Mouse (Mus musculus) frontal cortex, postnatal 36 days (tissue): ENCODE data around the gene Neil3.

Experiments
- DNase-seq, 2 experiments: peaks; one replicate each; pipeline ENCODE4 v3.0.0; 2022; ENCODE audit warnings: low spot score in 2 of 2

Gene Neil3

DNA sequence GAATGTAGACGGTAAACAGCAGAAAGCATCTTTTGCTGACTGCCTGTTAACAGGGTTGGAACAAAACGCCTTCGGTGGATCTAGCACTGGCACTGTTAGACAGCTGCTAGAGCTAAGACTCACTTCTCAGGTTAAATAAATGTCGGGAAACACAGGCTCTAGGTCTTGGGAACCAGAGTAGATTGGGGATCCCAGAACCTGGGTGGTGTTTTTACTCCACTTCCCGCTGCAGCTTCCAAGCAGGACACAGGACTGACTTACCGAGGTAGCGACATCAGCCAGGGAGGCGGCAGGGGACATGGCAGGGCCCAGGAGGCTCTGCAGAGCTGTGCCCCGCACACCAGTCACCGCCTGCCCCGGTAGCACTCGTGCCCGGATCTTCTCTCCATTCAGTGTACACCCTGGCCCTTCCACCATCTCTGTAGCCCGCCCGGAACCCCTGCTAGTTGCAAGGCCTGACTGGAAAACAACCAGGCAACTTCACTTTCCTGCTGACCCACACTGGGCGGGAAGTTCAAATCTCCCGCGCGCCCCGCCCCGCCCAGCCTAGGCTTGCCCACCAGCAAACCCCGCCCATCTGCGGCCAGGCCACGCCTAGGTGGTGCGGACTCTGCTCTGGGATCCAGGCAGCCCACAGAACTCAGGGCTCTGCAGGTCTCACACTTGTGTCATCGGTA, at the start of gene Neil3:
Gene Neil3, minus strand, starts transcription at position 571 of the 677 bp plus-strand sequence.
- peak; percentile 13 to 17 for DNase-seq

DNA sequence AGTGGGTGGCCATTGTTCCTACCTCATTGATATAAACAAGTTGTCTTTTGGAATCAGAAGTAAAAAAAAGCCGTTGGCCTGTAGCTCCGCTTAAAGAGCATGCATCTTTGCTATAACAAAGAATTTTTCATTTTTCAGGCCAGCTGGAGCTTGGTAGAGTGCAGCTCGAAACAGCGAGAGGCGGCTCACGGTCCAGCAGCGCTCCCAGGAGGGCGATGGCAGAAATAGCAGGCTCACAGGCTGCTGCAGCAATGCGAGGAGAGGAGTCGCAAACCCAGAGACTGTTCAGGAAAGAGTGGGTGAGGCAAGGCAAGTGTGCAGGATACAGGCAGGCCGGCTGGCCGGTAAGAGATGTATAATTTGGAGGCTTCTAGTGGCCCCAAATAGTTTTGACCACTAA, 42.0 kb upstream of the Neil3 start:
- DNase-seq = peak; percentile 64 to 78

DNA sequence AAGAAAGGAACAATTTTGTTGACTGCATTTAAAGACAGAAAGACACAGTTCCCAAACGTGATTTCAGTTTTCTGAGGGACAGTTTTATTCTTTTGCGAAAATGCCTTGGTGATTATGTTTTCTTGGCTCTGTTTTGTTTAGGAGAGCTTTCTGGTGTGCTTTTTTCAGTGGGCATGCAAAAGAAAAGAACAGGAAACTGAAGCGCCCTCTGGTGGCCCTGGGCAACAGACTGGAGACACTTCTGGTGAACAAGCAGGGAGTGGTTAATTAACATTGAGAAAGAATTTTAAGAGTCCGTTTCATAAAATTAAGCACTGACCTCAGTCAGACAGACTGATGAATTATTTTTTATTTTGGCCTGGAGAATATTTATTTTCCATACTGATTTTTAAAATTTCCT, 25.1 kb upstream of the Neil3 start:
- DNase-seq = peak; percentile 44 to 64

DNA sequence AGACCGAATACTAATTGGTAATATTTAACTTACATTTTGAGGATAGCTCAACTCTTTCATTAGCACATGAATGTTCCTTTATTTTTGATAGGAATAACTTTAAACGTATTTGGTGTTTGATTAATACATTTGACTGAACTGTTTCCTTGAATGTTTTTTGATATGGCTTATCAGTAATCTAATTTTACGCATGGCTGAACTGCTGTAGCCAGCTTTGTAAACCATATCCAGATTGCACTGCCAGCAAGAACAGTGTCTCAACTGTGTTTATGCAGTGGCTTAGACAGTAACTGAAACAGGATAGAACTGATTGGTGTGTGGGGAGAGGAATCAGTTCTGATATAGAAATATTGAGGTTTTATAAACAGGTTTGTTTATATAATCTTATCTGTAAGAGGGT, 22.6 kb upstream of the Neil3 start:
- no peak for DNase-seq

DNA sequence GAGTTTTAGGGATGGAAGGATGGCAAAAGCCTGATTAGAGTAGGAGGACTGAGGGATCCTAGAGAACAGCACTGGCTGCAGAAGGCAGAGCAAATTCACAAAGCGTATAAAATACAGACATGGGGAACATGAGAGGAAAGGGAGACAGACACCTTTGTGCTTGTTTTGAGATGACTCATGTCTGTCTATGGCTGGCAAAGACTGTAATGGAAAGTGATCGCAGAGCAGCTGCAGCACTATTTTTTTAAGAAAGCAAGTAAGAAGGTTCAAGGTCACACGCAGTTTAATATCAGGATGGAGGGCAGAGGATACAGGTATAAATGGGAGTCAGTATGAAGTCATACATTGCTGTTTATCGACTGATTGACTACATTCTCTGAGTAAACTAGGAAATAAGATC, 8.2 kb downstream of the Neil3 start:
- no peak for DNase-seq

DNA sequence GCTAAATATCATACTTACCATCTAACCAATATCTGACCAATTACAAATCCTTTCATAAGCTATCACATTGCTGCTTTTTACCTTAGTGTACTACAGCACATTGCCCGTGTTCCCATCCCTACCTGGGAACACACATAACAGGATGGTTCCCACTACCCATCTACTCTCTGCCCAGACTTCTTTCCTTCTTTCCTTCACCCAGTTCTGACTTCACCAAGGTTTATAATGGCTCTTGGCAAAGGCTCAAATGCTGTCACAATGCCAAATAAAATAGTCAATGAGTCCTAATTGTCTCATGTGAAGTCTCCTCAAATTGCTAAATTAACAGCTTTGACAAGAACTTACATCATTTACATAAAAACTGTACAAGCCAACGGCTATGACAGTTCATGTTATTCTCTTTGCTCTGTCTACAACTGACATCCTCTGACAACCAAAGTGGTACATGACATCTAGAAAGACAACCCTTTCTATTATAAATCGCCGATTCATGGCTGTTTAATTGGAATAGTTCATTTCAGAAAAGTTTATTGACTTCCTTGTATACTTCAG, 9.9 kb downstream of the Neil3 start:
- no peak for DNase-seq

DNA sequence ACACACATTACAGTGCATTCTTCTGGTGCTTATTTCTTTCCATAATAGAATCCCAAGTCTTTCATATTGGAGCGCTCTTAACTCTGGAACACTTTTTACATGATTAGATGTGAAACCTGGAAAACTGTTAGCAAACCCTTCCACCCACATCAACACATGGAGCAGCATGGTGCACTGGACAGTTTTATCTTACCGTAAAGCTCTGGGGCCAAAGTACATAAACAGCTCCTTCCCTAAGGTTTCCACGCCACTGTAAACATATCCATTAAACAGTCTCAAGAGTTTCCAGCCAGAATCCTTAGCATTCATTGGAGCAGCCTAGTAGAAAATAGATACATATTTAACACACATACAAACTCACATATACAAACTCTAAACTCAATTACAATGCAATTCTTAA, 15.4 kb downstream of the Neil3 start:
- DNase-seq = no peak

DNA sequence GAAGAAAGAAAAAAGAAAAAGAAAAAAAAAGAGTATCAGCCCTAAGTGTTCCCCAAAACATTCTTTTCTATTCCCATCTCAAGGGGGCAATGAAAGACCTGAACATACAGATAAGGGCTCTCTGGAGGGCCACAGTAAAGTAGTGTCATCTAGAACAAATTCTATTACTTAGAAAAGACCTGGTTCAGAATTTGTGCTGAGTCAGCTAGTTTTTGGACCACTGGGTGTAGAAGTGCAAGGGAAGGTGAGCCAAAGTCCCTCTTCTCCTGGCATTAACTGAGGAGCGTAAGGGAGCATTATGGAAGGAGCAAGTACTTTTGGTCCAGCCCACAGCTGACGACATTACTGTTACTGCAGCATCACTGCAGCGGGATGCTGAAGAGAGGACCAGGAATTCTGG, 19.7 kb downstream of the Neil3 start:
- no peak for DNase-seq

DNA sequence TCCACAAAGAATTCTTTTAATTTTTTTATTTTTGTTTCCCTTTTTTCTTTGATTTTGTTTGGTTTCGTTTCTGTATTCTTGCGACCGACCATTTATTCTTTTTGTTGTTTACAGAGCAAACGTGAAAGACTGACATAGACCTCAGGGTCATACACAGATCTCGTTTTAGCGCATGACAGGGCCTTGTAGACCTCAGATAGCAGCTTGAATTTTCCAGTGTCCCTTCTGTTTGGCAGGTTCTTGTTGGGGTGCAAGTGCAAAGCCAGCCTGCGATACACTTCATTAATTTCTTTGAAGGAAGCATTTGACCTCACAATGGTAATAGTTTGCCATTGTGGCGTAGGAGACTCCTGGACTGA, 24.6 kb downstream of the Neil3 start:
- no peak for DNase-seq

DNA sequence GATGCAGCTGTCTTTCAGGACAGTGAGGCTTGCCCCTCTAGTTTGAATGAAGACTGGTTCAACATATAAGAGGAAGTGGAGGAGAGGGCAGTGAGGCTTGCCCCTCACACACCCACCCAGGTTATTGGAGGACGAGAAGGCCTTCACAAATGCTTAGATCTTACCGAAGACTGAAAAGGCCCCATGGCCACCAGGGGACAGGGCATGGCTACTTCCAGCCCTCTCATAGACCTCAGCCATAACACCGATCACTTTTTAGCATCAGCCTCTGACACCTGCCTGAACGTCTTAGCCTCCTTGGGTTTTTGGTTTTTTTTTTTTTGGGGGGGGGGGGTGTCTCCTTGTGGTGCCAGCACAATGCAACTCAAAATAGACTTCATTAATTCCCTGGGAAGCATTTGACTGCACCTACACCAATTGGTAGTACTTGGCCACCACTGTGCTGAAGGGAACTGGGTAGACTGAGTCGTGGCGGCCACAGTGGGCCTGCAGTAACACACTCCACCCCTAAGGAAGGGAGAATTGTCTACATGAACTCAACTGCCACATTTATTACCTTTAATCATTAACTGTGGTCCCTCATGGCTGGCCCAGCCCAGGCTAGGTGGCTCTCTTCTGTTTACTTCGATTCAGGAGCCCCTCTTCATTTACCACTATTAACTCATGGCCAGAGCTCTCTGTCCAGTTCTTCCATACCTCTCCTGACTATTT, 25.1 kb downstream of the Neil3 start:
- no peak for DNase-seq

DNA sequence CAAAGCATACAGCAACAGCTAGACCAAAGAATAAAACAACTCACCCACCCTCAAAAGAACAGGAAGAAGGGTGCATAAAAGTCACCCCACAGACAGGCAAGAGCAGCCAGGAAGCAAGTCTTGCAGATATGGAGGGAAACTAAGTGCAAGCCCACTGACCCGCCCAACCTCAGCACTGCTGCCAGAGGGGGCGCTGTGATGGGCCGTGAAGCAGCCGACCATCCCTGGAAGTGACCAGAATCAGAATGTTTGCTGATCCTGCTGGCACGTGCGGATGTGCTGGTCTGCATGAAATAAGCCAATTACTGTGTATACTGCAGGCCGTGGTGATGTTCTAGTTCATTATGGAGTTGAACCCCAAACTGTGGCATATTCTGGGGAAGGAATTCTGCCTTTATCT, 26.6 kb downstream of the Neil3 start:
- no peak for DNase-seq

DNA sequence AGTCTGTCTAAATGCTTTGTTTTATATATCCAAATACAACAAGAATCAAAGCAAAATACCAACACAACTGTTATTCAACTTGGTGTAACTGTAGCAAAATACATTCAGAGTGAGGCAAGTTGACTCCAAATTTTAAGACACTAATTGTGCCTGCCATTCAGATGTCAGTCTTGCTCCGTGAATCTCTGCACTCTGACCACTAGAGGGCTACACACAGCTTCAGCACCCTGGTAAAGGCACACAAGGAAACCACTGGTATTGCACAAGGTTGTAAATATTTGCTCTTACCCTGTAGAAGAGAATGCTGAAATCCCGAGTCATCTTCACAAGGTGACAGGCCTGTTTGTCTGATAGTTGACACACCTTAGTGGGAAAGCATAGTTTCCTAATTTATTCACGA, 31.8 kb downstream of the Neil3 start:
- DNase-seq = peak in 1 of 2 experiments; percentile 22

DNA sequence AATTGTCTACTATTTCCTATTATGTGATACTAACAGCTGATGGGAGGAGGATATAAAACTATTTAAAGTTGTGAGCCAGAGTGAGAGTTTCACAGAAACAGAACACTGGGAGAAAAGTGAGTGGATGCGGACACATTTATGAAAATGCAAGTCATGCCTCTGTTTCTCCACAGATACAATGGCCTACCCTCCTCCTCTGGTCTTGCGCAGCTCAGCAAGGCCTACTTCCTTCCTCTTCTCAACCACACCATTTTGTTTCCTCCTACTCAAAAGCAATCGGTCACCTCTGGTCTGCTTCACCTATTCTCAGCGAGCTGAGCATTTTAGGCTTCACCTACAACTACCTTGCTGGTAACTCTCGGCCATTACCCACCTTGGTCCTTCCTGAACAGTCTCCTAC, 34.0 kb downstream of the Neil3 start:
- DNase-seq = no peak

DNA sequence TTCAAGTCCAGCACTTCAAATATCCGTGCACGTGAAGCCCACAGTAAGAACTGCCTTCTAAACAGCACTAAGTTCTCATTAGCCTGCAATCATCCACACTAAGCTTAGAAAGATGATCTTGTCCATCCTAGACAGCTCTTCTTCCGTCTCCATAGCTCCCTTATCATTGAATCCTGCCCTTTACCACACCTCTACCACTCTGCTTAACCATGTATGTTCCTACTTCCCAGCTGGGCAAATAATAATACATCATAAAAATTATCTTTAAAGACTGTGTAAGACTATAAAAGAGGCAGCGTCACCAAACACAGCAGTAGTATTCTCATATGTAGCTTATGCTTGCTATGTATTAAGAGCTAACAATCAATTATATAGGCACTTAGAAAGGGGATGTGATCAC, 35.2 kb downstream of the Neil3 start:
- no peak for DNase-seq

DNA sequence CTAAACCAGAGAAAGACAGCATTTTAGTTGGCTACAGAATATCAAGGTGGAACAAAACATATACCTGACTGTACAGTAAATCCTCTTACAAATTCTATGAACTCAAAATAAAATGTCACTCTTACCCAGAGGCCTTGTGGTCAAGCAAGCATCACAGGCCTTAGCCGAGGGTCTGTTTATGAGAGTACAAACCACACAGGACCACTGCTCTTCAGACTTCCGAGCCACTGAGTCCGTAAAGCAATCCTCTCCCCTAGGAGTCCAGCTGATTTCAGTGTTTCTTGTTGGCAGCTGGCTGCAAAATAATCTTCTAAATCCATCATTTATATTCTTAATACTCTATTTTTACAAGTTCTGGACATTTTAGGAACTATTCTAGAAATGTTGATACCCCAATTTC, 38.0 kb downstream of the Neil3 start:
- DNase-seq = no peak

DNA sequence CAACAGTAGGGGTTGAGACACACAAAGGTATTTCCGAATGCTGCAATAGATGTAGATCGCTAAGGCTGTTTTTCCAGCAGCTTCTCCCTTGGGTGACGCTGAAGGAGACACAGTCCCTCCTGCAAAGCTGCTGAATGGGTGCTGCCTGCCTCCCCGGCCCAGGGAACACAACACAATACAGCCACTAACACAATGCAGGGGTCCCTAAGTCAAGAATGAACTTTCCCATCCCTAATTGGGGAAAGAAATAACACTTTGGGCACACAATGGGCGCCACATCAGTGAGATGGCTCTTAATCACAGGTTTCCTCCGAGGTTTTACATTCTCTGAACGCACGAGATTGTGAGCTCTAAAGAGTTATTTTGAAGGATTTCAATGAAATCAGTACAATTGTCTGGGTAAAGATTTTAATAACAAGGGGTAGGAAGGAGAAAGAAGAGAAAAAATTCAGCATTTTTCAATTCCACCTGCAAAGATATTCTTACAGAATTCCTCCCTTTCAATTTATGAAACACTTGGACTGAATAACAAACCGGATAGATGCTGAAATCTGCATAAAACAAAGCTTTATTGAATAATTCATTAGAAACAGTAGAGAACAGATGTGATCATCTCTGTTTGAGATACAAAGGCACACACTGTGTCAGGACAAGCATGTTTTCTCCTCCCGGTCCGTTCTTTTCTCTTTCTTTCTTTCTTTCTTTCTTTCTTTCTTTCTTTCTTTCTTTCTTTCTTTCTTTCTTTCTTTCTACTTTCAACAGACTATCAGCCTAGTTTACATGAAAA, 38.6 kb downstream of the Neil3 start:
- no peak for DNase-seq

DNA sequence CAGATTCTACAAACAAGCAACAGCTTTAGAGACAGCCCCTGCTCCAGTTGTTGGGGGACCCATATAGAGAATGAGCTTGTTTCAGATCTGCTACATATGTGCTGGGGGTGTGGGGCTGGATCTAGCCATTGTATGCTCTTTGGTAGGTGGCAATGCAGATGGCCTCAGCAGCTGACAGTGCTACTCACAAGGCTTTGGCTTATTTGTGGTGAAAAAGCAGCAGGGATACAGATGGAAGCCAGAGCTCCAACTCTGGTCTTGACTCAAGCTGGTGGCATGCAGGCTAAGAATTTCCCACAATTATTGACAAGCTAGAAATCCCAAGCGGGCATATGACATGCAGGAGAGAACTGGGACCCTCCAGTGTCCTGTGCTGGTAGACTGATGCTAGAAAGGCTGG, 40.8 kb downstream of the Neil3 start:
- no peak for DNase-seq

DNA sequence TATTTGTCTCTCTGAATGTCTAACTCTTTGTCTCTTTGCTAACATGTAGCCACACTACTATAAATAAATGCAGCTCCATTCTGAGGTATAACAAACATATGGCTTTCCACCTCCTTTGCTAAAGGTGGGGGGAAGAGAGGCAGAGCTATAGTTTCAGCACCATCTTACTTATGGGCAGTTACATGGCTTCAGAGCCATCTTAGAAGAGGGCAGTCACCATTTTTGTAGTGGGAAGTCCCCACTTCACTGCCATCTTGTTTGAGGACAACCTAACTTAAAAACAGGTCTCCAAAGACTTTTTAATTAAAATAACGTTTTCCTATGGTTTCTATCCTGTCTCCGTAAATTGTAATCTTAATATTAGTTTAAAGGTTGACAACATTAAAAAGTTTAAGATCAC, 47.1 kb downstream of the Neil3 start:
- no peak for DNase-seq

DNA sequence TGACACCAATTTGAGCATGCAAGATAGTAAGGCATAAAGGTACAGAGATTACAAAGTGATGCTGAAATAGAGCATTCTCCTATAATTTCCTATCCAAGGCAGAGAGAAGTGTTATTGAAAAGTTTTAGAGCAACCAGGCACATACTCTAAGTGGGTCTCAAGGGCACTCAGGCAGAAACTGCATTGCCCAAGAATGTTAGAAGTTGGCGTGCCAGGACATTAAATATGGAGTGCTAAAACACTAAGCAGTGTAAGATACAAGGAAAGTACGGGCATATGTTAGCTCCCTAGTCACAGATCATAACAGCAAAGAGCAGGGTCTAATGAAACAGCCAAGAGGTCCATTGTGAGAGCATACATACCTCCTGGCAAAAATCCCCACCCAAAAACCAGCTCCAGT, 65.3 kb downstream of the Neil3 start:
- no peak for DNase-seq

DNA sequence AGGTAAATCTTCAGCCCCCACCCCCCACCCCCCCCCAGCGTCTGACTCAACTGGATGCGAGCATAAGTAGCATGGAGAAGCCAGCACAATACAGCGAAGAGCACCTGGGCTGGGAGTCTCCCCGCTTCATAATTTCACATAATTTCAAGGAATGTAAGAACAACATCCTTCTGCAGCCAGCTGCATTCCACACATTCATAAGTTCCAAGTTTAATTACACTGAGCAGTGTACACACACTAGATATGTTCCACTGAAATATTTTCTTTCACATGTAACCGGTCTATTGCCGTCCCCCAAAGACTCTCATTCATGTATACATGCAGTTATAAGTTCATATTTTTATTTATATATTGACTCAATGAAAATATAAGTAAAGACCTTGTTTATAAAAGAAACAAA, 72.6 kb downstream of the Neil3 start:
- no peak for DNase-seq

DNA sequence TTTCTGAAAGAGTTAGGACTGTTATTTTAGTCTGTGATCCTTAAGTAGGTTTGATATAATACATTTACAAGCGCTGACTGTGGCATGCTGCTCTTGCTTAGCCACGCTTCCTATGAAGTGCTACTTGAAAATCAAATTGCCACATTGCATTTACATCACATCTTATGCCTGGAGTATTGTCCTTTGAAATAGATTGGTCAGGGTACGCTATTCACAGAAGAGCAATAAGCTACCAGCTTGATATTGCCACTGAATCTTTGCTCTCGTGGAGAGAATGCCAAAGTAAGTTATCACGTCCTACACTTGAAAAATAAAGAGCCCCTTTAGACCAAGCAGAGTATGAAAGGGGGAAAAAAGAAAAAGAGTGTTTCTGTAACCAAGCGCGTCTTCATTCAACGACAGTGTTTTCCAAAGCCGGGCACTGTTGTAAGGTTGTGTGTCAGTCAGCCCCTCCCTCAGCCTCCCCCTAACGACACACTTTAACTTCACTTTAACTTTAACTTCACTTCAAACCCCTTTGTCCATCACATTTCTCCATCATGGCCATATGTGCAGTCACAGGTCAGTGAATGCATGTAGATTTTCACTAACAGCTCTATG, 76.3 kb downstream of the Neil3 start:
- DNase-seq = no peak

DNA sequence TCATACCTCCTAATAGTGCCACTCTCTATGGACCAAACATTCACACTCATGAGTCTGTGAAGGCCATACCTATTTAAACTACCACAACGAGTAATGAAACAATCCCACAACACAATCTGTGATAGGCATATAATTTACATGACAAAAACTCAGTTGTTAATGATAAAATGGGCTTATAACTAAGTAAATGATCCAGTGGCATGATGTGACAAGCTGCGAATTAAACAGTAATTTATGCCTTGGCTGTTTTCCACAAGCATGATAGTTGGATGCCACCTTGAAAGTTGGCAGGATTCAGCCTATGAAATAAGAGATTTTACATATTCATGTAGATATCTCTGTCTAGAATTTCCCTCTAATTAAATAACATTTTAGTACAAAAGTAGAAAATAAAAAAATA, 99.3 kb downstream of the Neil3 start:
- no peak for DNase-seq
